Mouse (Mus musculus) liver, embryonic 15.5 days (tissue): ENCODE measurements around the gene Rab22a. TPM values are rescaled to one million over a fixed set of nuclear protein-coding genes. Genes with fewer than 3 reads are reported as not detected.
A peak's percentile ranks its signal among the peaks of the same experiment; 100 is the strongest.
"Not testable (repeated sequence)": the region's sequence is repeated elsewhere in the genome, so short reads cannot be mapped to it uniquely, and the experiment has no call there.

ENCODE experiments used
- ATAC-seq: fragments of 200-750 bp; cut with Nextera tagmentation; 2 replicates; pipeline ENCODE4 v1.8.0; 2017; ENCODE audit warnings: moderate number of reproducible peaks, mild to moderate bottlenecking, moderate library complexity; ENCODE audit not compliant: insufficient read depth
- H3K27ac ChIP-seq: fragments of 300-500 bp; sonication (generic); replicated peaks from 2 replicates; pipeline ENCODE4 v1.5.1; 2015; ENCODE audit warnings: mild to moderate bottlenecking, inconsistent platforms
- H3K27me3 ChIP-seq: fragments of 300-500 bp; sonication (generic); 2 replicates; pipeline ENCODE4 v1.6.1; 2015; ENCODE audit warnings: mild to moderate bottlenecking, inconsistent platforms
- H3K36me3 ChIP-seq: fragments of 300-500 bp; sonication (generic); replicated peaks from 2 replicates; pipeline ENCODE4 v1.6.1; 2015; ENCODE audit warnings: moderate library complexity, mild to moderate bottlenecking, inconsistent platforms
- H3K4me1 ChIP-seq: fragments of 300-500 bp; sonication (generic); replicated peaks from 2 replicates; pipeline ENCODE4 v1.6.1; 2015; ENCODE audit warnings: inconsistent platforms
- H3K4me2 ChIP-seq: fragments of 300-500 bp; sonication (generic); 2 replicates; pipeline ENCODE4 v1.6.1; 2015; ENCODE audit warnings: moderate library complexity, mild to moderate bottlenecking, inconsistent platforms
- H3K4me3 ChIP-seq: fragments of 300-500 bp; sonication (generic); replicated peaks from 2 replicates; pipeline ENCODE4 v1.5.1; 2015; ENCODE audit warnings: mild to moderate bottlenecking, inconsistent platforms
- H3K9ac ChIP-seq: fragments of 300-500 bp; sonication (generic); 2 replicates; pipeline ENCODE4 v1.6.1; 2015; ENCODE audit warnings: moderate library complexity, mild to moderate bottlenecking, inconsistent platforms
- H3K9me3 ChIP-seq: fragments of 300-500 bp; sonication (generic); replicated peaks from 2 replicates; pipeline ENCODE4 v1.6.1; 2016; ENCODE audit warnings: inconsistent platforms
- WGBS: fragments of 180-500 bp; shearing (Covaris S2); methylation state at CpG from one replicate; pipeline ENCODE4 v1.1.7; 2015; ENCODE audit warnings: mixed read lengths; ENCODE audit not compliant: insufficient replicate concordance; 5-methylcytosine and 5-hydroxymethylcytosine counted together
- polyA plus RNA-seq: library from polyadenylated mRNA; unstranded; fragments of >200 nt; fragmentation: Nextera tagmentation; extraction: Ambion mirVana; gene quantifications from 2 replicates; pipeline ENCODE4 v1.2.1, GENCODE M21; 2015

Rab22a gene
- polyA plus RNA-seq, result 14.6 and 15.1 TPM in 2 replicates

- under 1% methylated on average over 55 of the region's 55 CpGs for WGBS
- peaks cover 75% of the 10 kb centered on the region for H3K4me1 ChIP-seq
- H3K27ac ChIP-seq, result peak within 1 kb of the TSS; percentile 83
- peak within 1 kb of the TSS; percentile 94 for H3K9ac ChIP-seq
- peak; percentile 89 for ATAC-seq
- H3K27me3 ChIP-seq, result no peaks in the 10 kb centered on the region
- peak within 1 kb of the TSS; percentile 98 for H3K4me3 ChIP-seq
- H3K36me3 ChIP-seq, result peaks cover 25% of the 10 kb centered on the region
- peak within 1 kb of the TSS; percentile 93 for H3K4me2 ChIP-seq
- no peaks in the 10 kb centered on the region for H3K9me3 ChIP-seq
Measured at GRCm38 (mm10) chr2:173659057-173659925, at the start of gene Rab22a. TSS of gene Rab22a (plus strand) at chr2:173659760.

GRCm38 (mm10) chr2:173615378-173616081 lies 44.0 kb upstream of the Rab22a start:
- no peak for ATAC-seq
- Histone ChIP-seq H3K36me3 (no peaks in the 10 kb centered on the region), H3K9ac (no peak overlapping the region), H3K4me1 (no peaks in the 10 kb centered on the region; the same call in 1 of the 2 replicates), H3K9me3 (no peaks in the 10 kb centered on the region), H3K4me2 (no peak overlapping the region), H3K27ac (no peak overlapping the region), H3K4me3 (no peak overlapping the region), H3K27me3 (no peaks in the 10 kb centered on the region)
- WGBS, result 75% methylated on average over 11 of the region's 11 CpGs

DNA sequence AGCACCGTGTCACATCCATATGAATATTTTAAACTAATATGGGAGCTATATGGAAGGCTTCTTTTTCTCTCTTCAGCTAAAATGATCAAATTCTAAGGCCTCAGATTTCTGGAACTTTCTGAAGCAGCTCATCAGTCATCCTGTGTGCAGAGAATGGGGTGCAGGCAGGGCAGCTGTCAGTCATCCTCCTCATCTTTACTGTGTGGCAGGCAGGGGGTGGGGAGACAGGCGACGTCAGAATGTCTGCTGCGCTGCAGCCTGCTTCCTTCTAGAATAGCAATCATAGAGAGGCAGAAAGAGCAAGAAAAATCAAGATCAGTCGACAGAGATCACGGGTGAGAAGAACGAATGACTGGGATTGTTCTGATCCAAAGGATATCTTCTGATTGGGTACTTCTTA lies 43.4 kb upstream of the Rab22a start:
- ATAC-seq, result no peak

GRCm38 (mm10) chr2:173619132-173619531 lies 40.4 kb upstream of the Rab22a start:
- Histone ChIP-seq H3K36me3 (no peaks in the 10 kb centered on the region), H3K27me3 (no peaks in the 10 kb centered on the region), H3K27ac (no peak overlapping the region), H3K4me2 (no peak overlapping the region), H3K4me3 (no peak overlapping the region), H3K4me1 (no peaks in the 10 kb centered on the region), H3K9me3 (no peaks in the 10 kb centered on the region), H3K9ac (no peak overlapping the region)
- ATAC-seq, result no peak
- 74% methylated on average over 5 of the region's 5 CpGs for WGBS

More for the DNA sequence above, 43.4 kb upstream of the Rab22a start:
- 78% methylated on average over 7 of the region's 7 CpGs for WGBS
- no peaks in the 10 kb centered on the region for H3K9me3 ChIP-seq
- no peak overlapping the region for H3K27ac ChIP-seq
- no peaks in the 10 kb centered on the region for H3K36me3 ChIP-seq
- H3K9ac ChIP-seq, result no peak overlapping the region
- no peaks in the 10 kb centered on the region for H3K27me3 ChIP-seq
- H3K4me1 ChIP-seq, result no peaks in the 10 kb centered on the region; the same call in 1 of the 2 replicates
- no peak overlapping the region for H3K4me2 ChIP-seq
- H3K4me3 ChIP-seq, result no peak overlapping the region

DNA sequence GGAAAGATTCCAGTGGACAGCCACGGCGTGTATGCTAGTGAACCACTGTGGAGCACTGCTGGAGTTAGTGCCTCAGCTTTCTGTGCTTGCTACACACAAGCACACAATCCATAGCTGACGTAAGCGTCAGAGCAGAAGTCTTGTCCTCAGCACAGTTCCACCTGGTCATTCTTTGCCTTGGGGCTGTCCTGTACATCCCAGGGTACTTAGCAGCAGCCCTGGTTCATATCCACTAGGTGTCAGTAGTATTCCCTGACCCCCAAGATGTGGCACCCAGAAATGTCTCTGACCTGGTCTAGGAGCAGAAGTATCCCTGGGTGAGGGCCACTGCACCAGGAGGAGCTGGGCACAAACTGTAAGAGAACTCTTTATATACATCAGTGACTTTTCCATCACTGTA lies 38.9 kb upstream of the Rab22a start:
- Histone ChIP-seq H3K4me2 (no peak overlapping the region), H3K9me3 (no peaks in the 10 kb centered on the region), H3K36me3 (no peaks in the 10 kb centered on the region), H3K27me3 (no peaks in the 10 kb centered on the region), H3K9ac (no peak overlapping the region), H3K4me1 (no peaks in the 10 kb centered on the region), H3K4me3 (no peak overlapping the region), H3K27ac (no peak overlapping the region)
- 82% methylated on average over 4 of the region's 4 CpGs for WGBS
- ATAC-seq, result no peak

DNA sequence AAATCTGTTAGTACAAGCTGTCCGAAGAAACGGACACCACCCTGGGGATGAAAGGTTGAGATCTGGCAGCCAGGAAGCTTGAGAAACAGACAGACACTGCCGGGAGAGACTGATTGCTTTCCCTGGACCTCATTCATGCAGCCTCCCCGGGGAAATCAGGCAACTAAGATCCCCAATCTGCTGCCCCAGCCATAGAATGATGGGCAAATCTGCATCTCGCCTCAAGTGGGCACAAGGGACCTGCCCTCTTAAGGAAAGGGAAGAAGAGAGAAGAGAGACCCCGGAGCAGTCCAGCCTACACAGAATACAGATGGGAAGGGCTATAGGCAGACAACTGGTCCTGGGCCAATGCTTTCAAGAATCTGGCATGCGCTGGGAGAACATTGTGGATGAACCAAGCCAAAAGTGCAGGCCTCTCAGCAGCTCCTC lies 37.4 kb upstream of the Rab22a start:
- Histone ChIP-seq H3K27me3 (no peaks in the 10 kb centered on the region), H3K4me1 (no peaks in the 10 kb centered on the region), H3K27ac (no peak overlapping the region), H3K9me3 (no peaks in the 10 kb centered on the region), H3K4me2 (no peak overlapping the region), H3K9ac (no peak overlapping the region), H3K36me3 (no peaks in the 10 kb centered on the region), H3K4me3 (no peak overlapping the region)
- 60% methylated on average over 7 of the region's 7 CpGs for WGBS
- ATAC-seq, result no peak

- Histone ChIP-seq H3K9ac (no peak overlapping the region), H3K4me2 (no peak overlapping the region), H3K9me3 (no peaks in the 10 kb centered on the region), H3K36me3 (no peaks in the 10 kb centered on the region), H3K4me1 (no peaks in the 10 kb centered on the region), H3K27me3 (no peaks in the 10 kb centered on the region), H3K4me3 (no peak overlapping the region), H3K27ac (no peak overlapping the region)
- ATAC-seq, result no peak
- 42% methylated on average over 7 of the region's 7 CpGs for WGBS
Measured at GRCm38 (mm10) chr2:173624667-173625066, 34.9 kb upstream of the Rab22a start.

DNA sequence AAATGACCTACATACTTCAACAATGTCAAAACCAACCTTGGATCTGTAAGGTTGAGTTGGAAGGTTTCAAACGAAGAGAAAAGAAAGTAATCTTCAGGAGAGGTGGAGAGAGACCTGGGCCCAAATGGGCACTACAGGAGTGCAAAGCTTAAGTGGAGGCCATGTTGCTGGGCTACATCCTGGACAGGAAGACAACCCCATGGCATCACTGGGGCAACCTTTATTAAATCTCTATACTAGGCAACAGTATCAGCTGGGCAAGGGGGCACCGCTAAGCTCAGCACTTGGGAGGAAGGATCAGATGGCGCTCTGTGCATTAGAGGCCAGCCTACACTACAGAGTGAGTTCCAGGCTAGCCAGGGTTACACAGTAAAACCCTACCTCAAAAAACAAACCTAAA lies 33.8 kb upstream of the Rab22a start:
- no peak overlapping the region for H3K27ac ChIP-seq
- no peaks in the 10 kb centered on the region for H3K9me3 ChIP-seq
- WGBS, result 82% methylated on average over 3 of the region's 3 CpGs
- H3K4me2 ChIP-seq, result no peak overlapping the region
- H3K27me3 ChIP-seq, result no peaks in the 10 kb centered on the region
- H3K4me3 ChIP-seq, result no peak overlapping the region
- H3K4me1 ChIP-seq, result no peaks in the 10 kb centered on the region
- no peak overlapping the region for H3K9ac ChIP-seq
- no peak for ATAC-seq
- H3K36me3 ChIP-seq, result no peaks in the 10 kb centered on the region

DNA sequence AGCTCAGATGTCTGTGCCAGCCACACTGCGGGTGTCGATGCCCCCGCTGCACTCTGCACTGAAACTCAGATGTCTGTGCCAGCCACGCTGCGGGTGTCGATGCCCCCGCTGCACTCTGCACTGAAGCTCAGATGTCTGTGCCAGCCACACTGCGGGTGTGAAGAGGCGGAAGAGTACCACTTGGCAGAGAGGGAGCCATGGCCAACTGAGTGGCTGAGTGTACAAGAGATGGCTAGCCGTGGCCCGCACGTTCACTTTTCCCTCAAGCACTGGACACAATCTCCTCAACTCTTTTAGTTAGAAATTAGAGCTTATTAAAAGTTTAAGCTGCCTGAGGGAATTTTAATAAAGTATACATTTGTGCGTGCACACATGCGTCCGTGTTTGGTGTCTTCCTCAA lies 25.5 kb upstream of the Rab22a start:
- H3K4me2 ChIP-seq, H3K27ac ChIP-seq, H3K4me3 ChIP-seq, H3K9me3 ChIP-seq, H3K36me3 ChIP-seq, ATAC-seq, H3K27me3 ChIP-seq, H3K9ac ChIP-seq, H3K4me1 ChIP-seq: not testable (repeated sequence)
- 83% methylated on average over 15 of the region's 15 CpGs for WGBS

DNA sequence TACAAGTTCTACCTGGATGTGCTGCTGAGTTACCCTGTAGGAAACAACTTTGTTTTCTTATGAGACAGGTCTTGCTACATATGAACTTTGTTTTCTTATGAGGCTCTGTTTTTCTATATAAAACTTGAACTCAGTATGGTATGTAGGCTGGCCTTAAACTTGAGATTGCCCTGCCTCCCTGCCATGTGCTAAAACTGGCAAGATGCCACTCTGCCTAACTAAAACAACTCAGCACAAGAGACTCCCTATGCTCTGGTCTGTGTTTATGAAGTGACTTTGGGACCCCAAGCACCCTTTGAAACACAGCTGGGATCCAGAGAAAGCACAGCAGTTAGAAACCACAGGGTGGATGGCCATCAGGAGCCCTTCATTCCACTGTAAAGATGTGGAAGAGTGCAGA lies 18.2 kb upstream of the Rab22a start:
- H3K9me3 ChIP-seq, result no peaks in the 10 kb centered on the region
- no peaks in the 10 kb centered on the region for H3K27me3 ChIP-seq
- no peaks in the 10 kb centered on the region for H3K4me1 ChIP-seq
- no peak overlapping the region for H3K4me2 ChIP-seq
- no peaks in the 10 kb centered on the region for H3K36me3 ChIP-seq
- H3K4me3 ChIP-seq, result no peak overlapping the region
- H3K27ac ChIP-seq, result no peak overlapping the region
- no peak overlapping the region for H3K9ac ChIP-seq
- ATAC-seq, result no peak

DNA sequence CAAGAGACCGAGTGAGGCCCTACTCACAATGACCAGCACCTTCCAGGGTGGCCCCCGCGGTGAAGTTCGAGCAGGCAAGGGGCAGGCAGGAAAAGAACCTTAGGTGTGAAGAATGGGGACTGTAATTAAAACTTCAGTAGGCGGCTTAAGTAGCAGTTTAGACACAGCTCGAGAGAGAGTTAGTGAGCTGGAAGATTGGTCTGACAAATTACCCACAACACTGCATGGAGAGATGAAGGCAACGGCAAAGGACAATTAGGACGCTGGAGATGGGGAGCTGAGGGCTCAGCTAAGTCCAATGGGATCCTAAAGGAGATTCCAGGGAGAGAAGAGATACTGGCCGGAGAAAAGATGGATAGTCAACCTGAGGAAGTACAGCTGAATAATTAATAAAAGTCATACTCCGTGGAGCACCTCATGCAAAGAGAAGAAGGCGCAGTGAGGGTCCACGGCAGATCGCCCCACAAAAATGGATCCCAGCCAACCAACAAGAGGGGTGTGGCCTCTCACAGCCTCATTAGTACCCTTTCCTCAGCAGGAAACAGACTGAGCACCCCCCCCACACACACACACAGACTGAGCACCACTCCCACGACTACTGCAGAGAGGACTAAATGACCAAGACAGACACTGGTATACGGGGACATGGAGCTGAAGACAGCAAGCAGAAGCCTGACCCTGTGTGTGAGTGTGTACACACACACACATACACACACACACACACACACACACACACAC lies 17.1 kb upstream of the Rab22a start:
- H3K27me3 ChIP-seq, result no peaks in the 10 kb centered on the region
- H3K4me3 ChIP-seq, result no peak overlapping the region
- H3K27ac ChIP-seq, result no peak overlapping the region
- H3K9me3 ChIP-seq, result no peaks in the 10 kb centered on the region
- no peaks in the 10 kb centered on the region for H3K36me3 ChIP-seq
- H3K9ac ChIP-seq, result no peak overlapping the region
- WGBS, result 74% methylated on average over 15 of the region's 15 CpGs
- no peak for ATAC-seq
- H3K4me1 ChIP-seq, result no peaks in the 10 kb centered on the region
- H3K4me2 ChIP-seq, result no peak overlapping the region
